Mouse (Mus musculus): ENCODE measurements around the gene Atp8a1. TPM values are rescaled to one million over a fixed set of nuclear protein-coding genes. Genes with fewer than 3 reads are reported as not detected.

Atp8a1 gene
- total RNA-seq, 2 experiments from 2014 or later, result 21.8 to 22.4 TPM

DNA sequence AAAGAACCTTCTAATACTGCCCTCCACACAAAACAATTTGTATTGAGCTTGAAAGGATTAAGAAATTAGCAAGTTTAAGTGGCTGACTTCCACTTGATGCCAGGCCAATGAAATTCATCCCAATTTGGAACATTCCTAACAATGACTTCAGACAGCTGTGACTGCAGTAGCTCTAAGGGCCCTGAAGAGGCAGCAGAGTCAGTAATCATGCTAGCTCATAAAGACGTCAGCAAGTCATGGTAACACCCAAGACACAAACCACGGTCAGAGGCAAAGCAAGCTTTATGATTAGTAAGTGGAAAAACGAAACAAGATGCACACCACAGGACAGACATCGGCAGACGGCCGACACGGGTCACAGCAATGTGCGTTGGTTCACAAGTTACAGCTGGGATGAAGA lies 69.2 kb downstream of the Atp8a1 start:
- no peak for DNase-seq (ENCODE audit: low spot score in 2 of 2)

DNA sequence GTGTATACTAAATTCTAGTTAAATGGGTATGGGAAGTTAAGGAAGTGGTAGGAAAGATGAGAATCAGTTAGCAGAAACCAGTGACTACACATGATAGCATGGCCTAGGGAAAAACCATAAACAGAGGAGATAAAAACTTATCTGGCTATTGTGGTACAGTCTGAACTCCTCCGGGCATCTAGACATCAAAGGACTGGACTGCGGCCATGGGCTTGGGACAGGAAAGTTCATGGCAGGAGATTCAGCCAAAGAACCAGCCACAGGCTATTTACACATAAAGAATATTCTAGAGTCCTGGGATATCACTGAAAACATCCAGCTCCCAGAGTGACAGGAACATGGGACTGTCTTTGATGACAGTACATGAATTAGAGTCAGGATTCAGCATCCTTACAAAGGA lies 73.0 kb downstream of the Atp8a1 start:
- DNase-seq (ENCODE audit: low spot score in 2 of 2), result no peak

- DNase-seq (ENCODE audit: low spot score in 2 of 2), result no peak
These were observed 78.5 kb downstream of the Atp8a1 start for GRCm38 (mm10) chr5:67768708-67769107.

DNA sequence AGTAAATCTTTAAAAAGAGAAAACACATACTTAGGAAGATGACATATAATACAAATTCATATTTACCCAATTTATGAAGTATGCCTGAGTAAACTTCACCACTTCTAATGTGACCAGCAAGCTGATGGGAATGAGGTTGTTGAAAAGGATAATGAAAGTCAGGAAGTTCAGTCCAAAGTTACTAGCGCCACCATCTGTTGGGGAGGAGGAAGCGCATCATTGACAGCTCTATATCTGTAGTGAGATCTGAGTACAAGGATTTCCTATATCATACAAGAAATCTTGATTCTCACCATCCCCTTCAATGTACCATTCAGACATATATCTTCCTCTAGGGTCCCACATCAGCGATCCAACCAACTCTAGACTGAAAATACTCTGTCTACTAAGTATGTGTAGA lies 82.4 kb downstream of the Atp8a1 start:
- no peak for DNase-seq (ENCODE audit: low spot score in 2 of 2)

DNA sequence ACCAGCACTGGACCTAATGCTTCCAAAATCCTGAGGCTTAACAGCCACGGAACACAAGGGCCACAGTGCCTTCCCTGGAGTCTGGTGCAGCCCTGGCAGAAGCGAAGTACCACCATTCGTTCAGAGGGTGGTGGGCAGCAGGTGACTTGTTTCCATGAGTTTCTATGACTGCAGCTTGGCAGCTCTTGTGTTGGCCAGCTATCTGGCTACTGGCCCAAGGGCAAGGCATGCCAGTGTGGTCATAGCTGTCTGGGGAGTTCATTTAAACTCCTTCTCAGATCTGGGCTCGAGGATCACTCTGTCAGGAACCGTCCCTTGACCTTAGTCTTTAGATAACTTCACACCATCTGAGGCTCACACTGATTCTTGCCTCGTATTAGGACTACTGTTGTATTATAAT lies 89.1 kb downstream of the Atp8a1 start:
- DNase-seq (ENCODE audit: low spot score in 2 of 2), result no peak

DNA sequence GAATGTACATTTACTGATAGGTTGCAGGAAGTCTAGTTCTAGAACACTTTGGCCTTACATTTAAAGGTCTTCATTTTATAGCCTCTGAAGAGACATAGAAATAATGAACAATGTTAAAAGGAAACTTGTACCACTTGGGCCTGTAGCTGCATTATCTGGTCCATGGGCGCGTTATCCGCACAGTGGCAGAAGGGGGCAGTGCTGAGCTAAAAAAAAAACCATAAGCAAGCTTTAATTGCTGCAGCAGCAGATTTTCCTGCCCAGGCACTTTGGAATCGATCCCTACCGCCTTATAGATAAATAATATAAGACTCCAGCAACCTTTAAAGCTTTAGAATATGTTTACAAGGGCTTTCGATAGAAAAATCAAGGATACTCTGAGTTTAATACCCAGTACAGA lies 91.1 kb downstream of the Atp8a1 start:
- DNase-seq (ENCODE audit: low spot score in 2 of 2), result no peak

GRCm38 (mm10) chr5:67753057-67753456 lies 94.2 kb downstream of the Atp8a1 start:
- no peak for DNase-seq (ENCODE audit: low spot score in 2 of 2)

DNA sequence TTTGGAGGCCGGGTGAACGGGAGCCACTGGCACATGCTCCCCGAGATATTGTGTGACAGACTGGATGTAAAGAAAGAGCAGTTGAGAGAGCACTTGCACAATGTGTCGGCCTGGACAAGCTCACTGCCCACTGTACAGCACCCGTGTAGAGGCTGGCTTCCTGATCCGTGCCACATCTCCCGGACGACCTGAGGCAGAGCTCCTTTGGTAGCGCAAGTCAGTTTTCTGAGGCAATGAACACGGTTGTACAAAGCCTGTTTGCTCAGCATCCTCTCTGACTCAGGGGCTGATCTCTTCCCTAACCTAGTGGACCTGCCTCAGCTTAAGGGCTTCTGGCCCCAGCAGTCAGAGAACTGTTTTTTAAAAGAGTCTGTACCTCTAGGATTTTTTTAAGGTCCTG lies 94.6 kb downstream of the Atp8a1 start:
- DNase-seq (ENCODE audit: low spot score in 2 of 2), result no peak

- no peak for DNase-seq (ENCODE audit: low spot score in 2 of 2)
These were observed 95.2 kb downstream of the Atp8a1 start for GRCm38 (mm10) chr5:67752007-67752406.

GRCm38 (mm10) chr5:67739261-67739660 lies 108.0 kb downstream of the Atp8a1 start:
- no peak for DNase-seq (ENCODE audit: low spot score in 2 of 2)

DNA sequence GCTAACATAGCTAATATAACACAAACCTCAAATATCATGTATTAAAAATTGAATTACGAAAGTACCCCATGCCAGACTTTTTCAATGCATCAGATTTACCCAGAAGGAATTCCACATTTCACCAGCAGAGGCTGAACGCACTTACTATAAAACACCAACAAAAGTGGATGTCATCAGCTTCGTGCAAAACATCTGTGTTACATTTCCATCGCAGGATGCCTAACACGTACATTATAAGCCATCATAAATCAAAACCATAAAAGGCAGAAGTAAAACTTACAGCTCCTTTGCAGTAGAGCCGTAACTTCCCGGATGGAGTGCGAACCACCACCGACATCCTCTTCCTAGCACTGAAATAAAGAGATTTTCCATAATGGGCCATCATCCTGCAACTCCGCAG lies 109.1 kb downstream of the Atp8a1 start:
- DNase-seq (ENCODE audit: low spot score in 2 of 2), result no peak

DNA sequence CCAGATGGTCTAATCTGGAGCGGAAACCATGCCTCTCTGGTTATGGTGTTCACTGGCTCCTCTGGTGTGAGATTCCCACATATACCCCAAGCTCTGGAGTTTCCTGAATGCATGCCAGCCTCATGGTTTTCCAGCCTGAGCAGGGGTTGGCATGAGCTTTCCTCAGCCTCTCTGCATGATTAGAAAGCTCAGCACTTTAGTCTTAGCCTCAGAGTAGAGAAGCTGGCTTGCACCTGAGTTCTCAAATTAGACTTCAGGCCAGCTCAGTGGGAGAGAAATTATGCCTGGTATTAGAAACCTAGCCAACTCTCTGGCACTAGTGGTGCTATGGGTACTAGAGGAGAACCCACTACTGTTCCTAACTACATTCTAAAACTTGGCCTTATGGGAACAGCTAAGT lies 111.5 kb downstream of the Atp8a1 start:
- DNase-seq (ENCODE audit: low spot score in 2 of 2), result no peak

DNA sequence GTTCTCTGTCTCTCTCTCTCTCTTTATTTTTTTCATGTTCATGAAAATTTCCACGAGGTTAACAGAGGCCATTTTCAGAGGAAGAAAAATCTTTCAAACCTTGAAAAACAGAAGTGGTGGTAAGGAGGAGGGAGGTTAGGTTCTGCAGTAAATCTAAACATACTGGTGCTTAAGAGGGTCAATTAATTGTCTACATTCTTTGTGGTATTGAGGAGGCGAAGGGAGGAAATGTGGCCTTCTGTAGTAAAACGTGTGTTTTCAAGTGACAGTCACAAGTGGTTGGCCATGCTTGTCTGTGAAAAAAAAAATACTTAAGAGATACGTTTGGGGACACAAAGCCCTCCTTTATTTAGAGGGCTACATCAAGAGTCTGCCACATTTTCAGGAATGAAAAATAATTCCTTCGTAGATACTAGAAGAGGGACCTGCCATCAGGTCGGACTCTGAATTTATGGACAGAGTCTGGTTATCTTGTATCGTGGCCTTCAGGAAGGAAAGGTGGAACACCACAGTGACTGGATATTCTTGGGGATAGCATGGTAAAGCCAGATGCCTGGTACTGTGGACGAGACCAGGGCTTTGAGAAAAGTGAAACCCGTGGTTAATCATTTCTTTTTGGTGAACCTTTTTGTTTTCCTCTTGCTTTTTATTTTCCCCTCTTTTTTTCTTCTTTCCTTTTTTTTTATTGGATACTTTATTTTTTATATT lies 113.5 kb downstream of the Atp8a1 start:
- no peak for DNase-seq (ENCODE audit: low spot score in 2 of 2)

- no peak for DNase-seq (ENCODE audit: low spot score in 2 of 2)
These were observed 114.1 kb downstream of the Atp8a1 start for GRCm38 (mm10) chr5:67733150-67733549.

DNA sequence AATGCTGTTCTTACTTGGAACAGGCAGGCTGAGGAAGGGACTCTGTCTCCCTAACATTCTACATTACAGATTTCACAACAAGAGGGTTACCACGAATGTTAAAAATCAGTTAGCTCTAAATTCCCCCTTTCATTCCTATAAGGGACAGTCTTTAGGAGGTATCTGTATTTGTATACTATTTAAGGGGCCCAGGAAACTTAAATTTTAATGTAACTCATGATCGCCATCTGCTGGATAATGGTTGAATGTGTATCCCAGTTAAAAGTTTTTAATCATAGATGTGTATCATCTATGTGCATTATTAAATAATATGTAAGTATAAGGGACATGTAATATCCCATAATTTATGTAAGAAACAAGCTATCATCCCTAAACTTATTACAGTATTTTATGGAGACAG lies 119.5 kb downstream of the Atp8a1 start:
- no peak for DNase-seq (ENCODE audit: low spot score in 2 of 2)

- DNase-seq (ENCODE audit: low spot score in 2 of 2), result no peak
These were observed 120.4 kb downstream of the Atp8a1 start for GRCm38 (mm10) chr5:67726810-67727209.

GRCm38 (mm10) chr5:67701641-67702040 lies 145.6 kb downstream of the Atp8a1 start:
- DNase-seq (ENCODE audit: low spot score in 2 of 2), result no peak

DNA sequence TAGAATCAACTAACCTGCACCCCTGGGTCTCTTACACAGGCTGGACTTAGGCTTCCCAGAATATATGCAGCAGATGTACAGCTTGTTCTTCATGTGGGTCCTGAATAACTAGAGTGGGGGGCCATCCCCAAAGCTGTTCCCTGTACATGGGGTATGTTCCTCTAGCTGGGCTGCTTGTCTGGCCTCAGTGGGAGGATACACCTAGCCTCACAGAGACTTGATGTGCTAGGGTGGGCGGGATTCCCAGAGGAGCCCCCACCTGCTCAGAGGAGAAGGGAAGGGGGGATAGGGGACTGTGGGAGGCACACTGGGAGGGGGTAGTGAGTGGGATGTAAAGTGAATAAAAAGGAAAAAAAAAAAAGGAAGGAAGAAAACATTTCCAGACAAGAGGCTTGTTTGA lies 147.8 kb downstream of the Atp8a1 start:
- DNase-seq (ENCODE audit: low spot score in 2 of 2), result no peak

GRCm38 (mm10) chr5:67698176-67698575 lies 149.1 kb downstream of the Atp8a1 start:
- no peak for DNase-seq (ENCODE audit: low spot score in 2 of 2)

GRCm38 (mm10) chr5:67696741-67697596 lies 150.3 kb downstream of the Atp8a1 start:
- DNase-seq (ENCODE audit: low spot score in 2 of 2), result no peak

DNA sequence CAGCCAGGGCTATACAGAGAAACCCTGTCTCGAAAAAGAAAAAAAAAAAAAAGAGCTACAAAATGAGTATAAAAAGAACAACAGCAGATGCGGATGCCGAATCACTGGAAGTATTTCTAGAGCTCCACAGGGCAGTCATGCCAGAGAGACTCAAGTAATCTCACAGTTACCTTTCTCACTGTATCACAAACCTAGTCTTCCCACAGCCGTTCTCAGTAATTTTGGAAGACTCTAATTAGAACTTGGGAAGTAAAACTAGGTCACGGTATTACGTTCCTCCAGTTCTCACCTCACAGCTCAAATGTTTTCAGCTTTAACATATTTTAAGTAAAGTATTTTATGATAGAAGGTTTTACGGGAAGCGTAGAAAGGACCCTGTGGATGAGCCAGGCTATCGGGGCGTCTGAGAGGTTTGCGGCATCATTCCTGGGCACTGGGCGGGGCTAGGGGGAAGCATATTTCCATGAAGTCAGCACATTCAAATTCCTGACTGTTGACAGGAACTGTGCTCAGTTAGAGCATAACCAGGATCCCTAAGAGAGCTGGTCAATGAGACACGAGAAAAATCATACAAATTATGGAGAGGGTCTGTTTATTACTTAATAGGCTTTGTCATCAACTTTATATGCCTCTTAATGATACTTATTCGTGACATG lies 152.1 kb downstream of the Atp8a1 start:
- DNase-seq (ENCODE audit: low spot score in 2 of 2), result no peak

DNA sequence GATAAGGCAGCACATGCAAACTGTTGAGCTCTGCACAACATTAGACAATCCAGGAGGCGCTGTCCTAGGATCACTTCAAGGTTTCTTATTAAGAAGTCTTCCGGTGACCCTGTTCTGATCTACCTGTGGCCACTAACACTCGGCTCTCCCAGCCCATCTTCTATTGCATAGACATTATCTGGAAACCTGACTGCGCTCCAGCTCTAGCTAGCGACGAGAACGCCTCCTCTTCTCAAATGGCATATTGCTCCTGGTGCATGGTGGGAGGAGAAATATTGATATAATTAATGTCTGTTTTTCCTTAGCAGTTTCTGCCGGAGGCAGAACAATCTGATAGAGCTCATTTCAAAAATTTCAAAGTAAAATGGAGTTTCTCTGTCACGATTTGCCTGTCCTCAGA lies 156.9 kb downstream of the Atp8a1 start:
- DNase-seq (ENCODE audit: low spot score in 2 of 2), result no peak
